Mouse (Mus musculus): ENCODE results near the gene Parl. TPM values are rescaled to one million over a fixed set of nuclear protein-coding genes. Genes with fewer than 3 reads are reported as not detected.
A peak's percentile ranks its signal among the peaks of the same experiment; 100 is the strongest.

The Parl gene
- polyA plus RNA-seq, 1 experiment from 2014 or later, result 66.0 TPM

DNA sequence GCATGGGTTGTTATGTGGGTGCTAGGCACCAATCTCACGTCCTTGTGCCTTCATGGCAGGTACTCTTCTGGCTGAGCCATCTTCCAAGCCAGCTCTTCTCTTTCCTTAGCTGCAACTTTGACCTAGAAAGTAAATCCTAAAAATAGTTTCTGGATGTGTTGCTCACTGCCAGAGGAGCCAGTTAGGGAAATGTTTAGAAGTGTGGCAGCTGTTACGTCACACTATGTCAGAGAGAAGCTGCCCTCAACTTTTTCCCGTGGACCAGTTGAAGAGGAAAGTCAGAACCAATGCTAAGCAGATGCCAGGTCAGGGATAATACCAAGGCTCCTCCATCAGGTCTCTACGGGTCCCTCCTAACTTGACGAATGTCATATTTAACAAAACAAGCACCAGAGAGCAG lies 22.8 kb downstream of the Parl start:
- Histone ChIP-seq H3K4me3 (no peak overlapping the region), H3K27ac (no peak overlapping the region), H3K9me3 (no peaks in the 10 kb centered on the region), H3K9ac (no peak overlapping the region), H3K27me3 (replicated peaks) (no peaks in the 10 kb centered on the region), H3K36me3 (replicated peaks) (peaks cover 31% of the 10 kb centered on the region), H3K4me1 (no peaks in the 10 kb centered on the region), H3K4me2 (no peak overlapping the region)
- WGBS, result 98% methylated on average over 5 of the region's 5 CpGs
- ATAC-seq (replicated peaks), result no peak

DNA sequence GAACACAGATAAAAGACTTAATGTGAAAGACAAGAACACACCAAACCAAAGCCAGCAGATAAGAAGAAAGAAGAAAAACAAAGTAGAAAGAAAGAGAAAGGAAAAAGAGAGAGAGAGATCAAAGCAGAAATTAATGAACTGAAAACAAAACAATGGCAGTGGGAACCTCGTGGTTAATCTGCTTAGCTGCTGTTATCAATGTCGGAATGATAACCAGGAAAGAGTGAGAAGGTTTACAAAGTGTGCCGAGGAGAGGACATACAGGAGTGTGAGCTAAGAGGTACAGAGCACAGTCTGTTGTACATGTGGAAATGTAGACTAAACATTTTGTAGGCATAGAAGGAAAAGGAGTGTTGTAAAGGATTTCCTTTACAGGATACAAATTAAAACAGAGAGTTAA lies 29.2 kb downstream of the Parl start:
- Histone ChIP-seq H3K4me3 (no peak overlapping the region), H3K27ac (no peak overlapping the region), H3K4me2 (no peak overlapping the region), H3K36me3 (replicated peaks) (0 out of 2 replicates have a peak, but pooled peaks cover 1% of the 10 kb centered on the region), H3K9me3 (no peaks in the 10 kb centered on the region), H3K9ac (no peak overlapping the region), H3K4me1 (no peaks in the 10 kb centered on the region), H3K27me3 (replicated peaks) (no peaks in the 10 kb centered on the region)
- no peak for ATAC-seq (replicated peaks)
- 16% methylated on average over 3 of the region's 3 CpGs for WGBS

DNA sequence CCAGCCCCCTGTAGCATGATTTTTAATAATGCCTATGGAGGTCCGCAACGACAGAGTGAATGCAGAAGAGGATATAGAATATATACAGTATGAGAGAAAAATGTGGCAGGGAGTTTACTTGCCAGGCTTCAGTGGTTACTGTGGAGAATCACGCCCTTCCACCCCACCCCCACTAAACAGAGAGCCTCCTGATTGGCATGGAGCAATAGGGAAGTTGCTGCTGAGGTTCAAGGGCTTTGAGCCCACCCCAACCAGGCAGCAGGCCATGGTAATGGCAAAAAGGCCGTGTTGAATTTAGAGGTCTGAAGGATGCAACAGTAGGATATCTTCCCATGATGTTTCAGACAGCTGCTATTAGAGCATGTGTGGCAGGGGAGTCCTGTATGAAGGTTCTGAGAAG lies 30.8 kb downstream of the Parl start:
- no peaks in the 10 kb centered on the region for H3K4me1 ChIP-seq
- no peaks in the 10 kb centered on the region for H3K27me3 ChIP-seq (replicated peaks)
- no peak for ATAC-seq (replicated peaks)
- no peaks in the 10 kb centered on the region for H3K36me3 ChIP-seq (replicated peaks)
- no peak overlapping the region for H3K27ac ChIP-seq
- H3K9me3 ChIP-seq, result no peaks in the 10 kb centered on the region
- no peak overlapping the region for H3K4me2 ChIP-seq
- no peak overlapping the region for H3K9ac ChIP-seq
- WGBS, result 89% methylated on average over 4 of the region's 4 CpGs
- H3K4me3 ChIP-seq, result no peak overlapping the region

DNA sequence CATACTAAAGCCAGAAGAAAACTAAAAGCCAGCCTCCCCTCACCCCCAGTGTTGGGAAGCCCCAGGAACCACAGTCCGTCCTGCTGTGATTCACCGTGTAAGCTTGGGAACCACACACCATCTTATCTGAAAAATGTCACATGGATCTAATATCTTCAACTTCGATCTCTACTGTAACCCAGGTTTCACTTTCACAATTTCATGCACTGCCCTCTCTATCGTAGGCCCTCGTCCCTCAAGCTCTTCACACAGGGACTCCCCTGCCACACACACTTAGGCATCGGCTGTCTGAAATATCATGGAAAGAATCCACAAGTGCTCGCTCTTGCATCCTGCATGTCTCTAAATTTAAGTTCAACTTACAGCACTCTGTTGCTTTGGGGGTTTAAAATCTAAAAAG lies 37.1 kb downstream of the Parl start:
- Histone ChIP-seq H3K9ac (no peak overlapping the region), H3K9me3 (no peaks in the 10 kb centered on the region), H3K27ac (no peak overlapping the region), H3K36me3 (replicated peaks) (no peaks in the 10 kb centered on the region), H3K4me3 (no peak overlapping the region), H3K4me2 (no peak overlapping the region), H3K27me3 (replicated peaks) (no peaks in the 10 kb centered on the region), H3K4me1 (no peaks in the 10 kb centered on the region)
- ATAC-seq (replicated peaks), result no peak
- 82% methylated on average over 7 of the region's 7 CpGs for WGBS

DNA sequence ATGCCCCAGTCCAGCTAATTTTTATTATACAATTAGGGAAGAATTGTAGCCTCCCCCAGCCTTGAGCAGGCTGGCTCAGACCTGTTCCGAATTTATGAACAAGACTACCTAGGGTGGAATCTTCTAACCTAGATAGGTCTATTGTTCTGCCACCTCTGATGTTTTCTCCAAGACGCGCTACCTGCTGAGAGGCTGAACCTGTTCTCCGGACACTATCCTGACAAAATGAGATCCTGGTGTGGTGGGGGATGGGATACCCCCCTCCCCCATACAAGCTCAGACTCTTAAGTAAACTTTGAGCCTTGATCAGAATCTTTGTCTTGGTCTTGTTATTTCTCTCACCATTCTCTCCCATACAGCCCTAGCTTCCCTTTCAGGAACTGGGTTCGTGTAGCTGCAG lies 44.3 kb downstream of the Parl start:
- H3K4me2 ChIP-seq, result no peak overlapping the region
- H3K4me3 ChIP-seq, result no peak overlapping the region
- no peak overlapping the region for H3K27ac ChIP-seq
- no peaks in the 10 kb centered on the region for H3K4me1 ChIP-seq
- no peaks in the 10 kb centered on the region for H3K9me3 ChIP-seq
- no peaks in the 10 kb centered on the region for H3K27me3 ChIP-seq (replicated peaks)
- no peaks in the 10 kb centered on the region for H3K36me3 ChIP-seq (replicated peaks)
- no peak for ATAC-seq (replicated peaks)
- no peak overlapping the region for H3K9ac ChIP-seq
- WGBS, result 76% methylated on average over 5 of the region's 5 CpGs

DNA sequence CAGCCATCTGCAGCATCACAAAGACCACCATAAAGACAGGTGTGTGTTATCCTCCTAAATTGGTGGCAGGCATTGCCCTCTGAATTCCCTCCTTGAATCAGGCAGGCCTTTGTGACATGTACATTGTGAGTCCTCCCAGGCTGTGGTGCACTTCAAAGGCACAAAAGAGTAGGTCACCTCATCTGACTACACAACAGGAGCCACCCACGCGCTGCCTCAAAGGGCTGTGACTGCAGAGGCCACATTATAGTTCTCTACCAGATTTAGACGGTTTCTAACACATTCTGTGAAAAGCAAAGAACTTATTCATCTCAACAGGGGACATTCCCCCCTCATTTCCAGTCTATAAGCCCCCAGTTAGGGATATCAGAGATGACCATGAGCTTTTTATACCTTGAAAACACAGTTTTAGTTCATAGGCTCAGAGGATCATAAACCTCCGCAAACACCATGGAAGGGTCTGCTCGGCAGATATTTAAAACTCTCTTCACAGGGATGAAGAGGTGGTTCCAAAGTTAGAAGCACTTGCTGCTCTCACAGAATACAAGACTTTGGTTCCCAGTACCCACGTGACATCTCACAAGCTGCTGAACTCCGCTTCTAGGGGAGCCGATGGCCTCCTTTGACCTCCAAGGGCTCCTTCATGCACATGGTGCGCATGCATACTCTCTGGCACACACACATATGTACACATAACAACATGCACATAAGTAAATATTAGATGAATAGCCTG lies 53.6 kb downstream of the Parl start:
- Histone ChIP-seq H3K27me3 (replicated peaks) (no peaks in the 10 kb centered on the region), H3K36me3 (replicated peaks) (no peaks in the 10 kb centered on the region), H3K9ac (no peak overlapping the region), H3K4me2 (no peak overlapping the region), H3K4me1 (no peaks in the 10 kb centered on the region), H3K4me3 (no peak overlapping the region), H3K9me3 (no peaks in the 10 kb centered on the region), H3K27ac (no peak overlapping the region)
- WGBS, result 80% methylated on average over 9 of the region's 9 CpGs
- ATAC-seq (replicated peaks), result no peak; the same call in 1 of the 2 replicates

DNA sequence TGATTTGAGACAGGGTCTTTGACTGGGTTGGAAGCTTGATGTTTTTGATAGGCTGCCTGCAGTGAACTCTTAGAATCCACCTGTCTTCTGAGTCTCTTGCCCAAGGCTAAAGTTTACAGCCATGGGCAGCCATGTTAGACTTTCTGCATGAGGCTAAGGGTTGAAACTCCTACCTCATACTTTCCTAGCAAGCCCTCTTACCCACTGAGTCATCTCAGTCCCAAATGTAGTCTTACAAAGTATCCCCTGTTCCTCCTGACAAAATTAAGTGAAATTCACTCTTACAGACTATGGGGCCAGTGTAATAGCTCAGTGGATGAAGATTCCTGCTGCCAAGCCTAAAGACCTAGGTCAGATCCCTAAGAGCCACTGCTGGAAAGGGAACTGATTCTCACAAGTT lies 55.1 kb downstream of the Parl start:
- Histone ChIP-seq H3K4me2 (no peak overlapping the region), H3K27me3 (replicated peaks) (peaks cover 4% of the 10 kb centered on the region; the same call in 1 of the 2 replicates), H3K36me3 (replicated peaks) (no peaks in the 10 kb centered on the region), H3K9ac (no peak overlapping the region), H3K4me1 (no peaks in the 10 kb centered on the region), H3K27ac (no peak overlapping the region), H3K9me3 (no peaks in the 10 kb centered on the region), H3K4me3 (no peak overlapping the region)
- ATAC-seq (replicated peaks), result no peak

DNA sequence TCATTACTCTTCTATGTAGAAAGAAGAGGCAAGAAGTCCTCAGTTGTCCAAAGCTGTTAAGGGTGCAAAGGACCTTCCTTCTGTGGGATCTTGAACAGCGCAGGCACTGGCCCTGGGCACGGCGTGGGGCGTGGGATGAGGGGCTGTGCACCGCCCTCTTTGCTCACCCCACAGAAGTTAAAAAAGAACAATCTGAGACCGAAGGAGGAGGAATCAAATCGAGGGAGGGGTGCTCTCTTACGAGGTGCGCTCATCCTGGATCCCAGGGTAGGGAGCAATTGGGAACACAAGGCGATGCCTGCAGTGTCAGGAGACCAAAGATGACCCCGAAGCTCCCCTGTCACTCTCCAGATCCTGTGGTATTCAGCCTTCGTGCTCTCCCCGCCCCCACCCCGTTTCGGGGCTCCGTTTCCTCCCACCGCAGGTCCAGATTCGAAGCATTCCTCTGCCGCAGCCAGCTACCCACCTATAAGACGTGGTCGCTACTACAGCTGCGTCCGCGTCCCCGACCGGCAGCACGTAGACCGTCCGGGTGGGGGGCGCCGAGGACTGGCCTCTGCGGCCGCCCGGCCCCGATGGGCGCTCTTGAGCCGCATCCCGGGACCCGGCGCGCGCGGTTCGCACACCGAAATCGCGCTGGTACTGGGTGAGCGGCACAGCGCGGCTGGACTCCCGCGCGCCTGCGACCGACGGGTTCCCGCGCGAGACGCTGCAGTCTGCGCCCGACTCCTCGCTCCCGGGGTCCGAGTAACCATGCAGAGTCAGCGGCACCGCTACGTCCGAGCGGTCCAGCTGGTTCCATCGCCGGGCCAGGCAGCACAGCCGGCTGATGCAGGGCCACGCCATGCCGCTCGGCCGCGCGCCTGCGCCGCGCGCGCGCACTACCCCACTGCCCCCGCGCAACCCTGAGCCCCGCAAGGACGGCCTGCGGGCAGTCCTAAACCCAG lies 61.4 kb downstream of the Parl start, which contains the start of gene Map6d1:
Gene Map6d1 (minus strand): TSS at position 891 of the 947 bp plus-strand sequence.
- Histone ChIP-seq H3K36me3 (replicated peaks) (no peaks in the 10 kb centered on the region), H3K4me2 (peak within 1 kb of the TSS; percentile 75), H3K4me3 (peak within 1 kb of the TSS; percentile 85), H3K27me3 (replicated peaks) (peaks cover 4% of the 10 kb centered on the region; the same call in 1 of the 2 replicates), H3K4me1 (peaks cover 16% of the 10 kb centered on the region), H3K27ac (peak within 1 kb of the TSS; percentile 87), H3K9me3 (no peaks in the 10 kb centered on the region), H3K9ac (peak within 1 kb of the TSS; percentile 71)
- WGBS, result under 1% methylated on average over 90 of the region's 90 CpGs
- peak; percentile 93 for ATAC-seq (replicated peaks)

DNA sequence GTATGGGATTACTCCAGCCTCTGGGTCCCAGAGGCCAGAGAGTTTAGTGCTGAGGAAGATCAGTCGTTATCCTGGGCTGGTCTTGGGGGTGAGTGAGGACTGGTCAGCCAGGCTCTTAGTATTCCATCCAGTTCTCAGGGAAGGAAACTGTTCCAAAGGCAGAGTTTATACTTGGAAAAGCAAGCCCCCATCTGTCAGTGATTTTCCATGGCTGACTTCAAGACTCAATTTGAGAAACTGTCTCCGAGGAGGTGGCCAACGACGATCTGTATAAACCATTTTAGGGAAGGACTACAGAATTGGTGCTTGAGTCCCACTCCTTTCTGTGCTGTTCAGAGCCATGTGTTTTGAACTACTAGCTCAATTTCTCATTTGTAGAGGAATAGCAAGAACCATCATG lies 63.5 kb downstream of the Parl start:
- Histone ChIP-seq H3K4me3 (no peak overlapping the region), H3K9ac (no peak overlapping the region), H3K27ac (no peak overlapping the region), H3K36me3 (replicated peaks) (no peaks in the 10 kb centered on the region), H3K9me3 (no peaks in the 10 kb centered on the region), H3K4me1 (peaks cover 16% of the 10 kb centered on the region), H3K4me2 (no peak overlapping the region), H3K27me3 (replicated peaks) (peaks cover 4% of the 10 kb centered on the region; the same call in 1 of the 2 replicates)
- no peak for ATAC-seq (replicated peaks)
- 91% methylated on average over 4 of the region's 4 CpGs for WGBS

DNA sequence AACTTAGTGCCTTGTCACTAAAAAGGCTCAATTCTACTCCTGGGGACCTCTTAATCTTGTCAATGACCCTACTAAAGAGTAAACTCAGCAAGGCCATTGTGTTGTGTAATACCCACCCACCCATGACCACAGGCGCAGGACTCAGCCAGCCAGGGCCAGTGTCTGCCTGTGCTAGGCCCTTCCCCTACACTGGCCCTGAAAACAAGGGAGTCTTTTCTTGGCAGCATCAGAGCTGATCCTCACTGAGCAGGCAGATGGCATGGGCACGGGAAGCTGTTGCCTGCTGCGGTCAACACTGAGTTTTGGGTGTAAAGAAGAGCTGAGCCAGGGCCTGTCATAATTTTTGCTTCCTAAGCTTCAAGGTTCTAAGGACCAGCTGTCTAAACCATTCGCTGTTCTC lies 64.8 kb downstream of the Parl start:
- Histone ChIP-seq H3K36me3 (replicated peaks) (no peaks in the 10 kb centered on the region), H3K9me3 (no peaks in the 10 kb centered on the region), H3K27ac (no peak overlapping the region), H3K9ac (no peak overlapping the region), H3K4me1 (peaks cover 16% of the 10 kb centered on the region), H3K4me2 (no peak overlapping the region), H3K27me3 (replicated peaks) (peaks cover 1% of the 10 kb centered on the region; the same call in 1 of the 2 replicates), H3K4me3 (no peak overlapping the region)
- WGBS, result 30% methylated on average over 4 of the region's 4 CpGs
- ATAC-seq (replicated peaks), result no peak

DNA sequence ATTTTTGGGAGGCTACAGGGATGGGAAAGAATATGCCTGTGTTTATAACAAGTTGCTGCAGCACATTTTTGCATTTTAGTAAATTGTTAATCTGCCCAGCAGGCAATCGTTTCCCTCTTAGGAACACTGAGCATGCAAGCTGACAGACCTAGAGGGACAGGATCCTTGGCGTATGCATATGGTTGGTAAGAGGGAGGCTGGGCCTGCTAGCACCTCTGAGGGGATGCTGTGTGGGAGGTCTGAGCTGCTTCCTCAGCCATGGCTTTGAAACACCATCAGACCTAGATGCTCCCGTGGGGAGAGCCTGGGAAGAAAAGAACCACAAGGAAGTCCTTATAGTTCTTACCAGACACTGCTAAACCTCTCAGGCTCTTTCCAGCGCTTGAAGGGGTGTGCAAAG lies 67.8 kb downstream of the Parl start:
- ATAC-seq (replicated peaks), result no peak
- no peak overlapping the region for H3K4me3 ChIP-seq
- no peaks in the 10 kb centered on the region for H3K9me3 ChIP-seq
- H3K9ac ChIP-seq, result no peak overlapping the region
- H3K4me1 ChIP-seq, result peaks cover 5% of the 10 kb centered on the region; the same call in 1 of the 2 replicates
- H3K27me3 ChIP-seq (replicated peaks), result no peaks in the 10 kb centered on the region
- H3K4me2 ChIP-seq, result no peak overlapping the region
- WGBS, result 70% methylated on average over 4 of the region's 4 CpGs
- H3K27ac ChIP-seq, result no peak overlapping the region
- H3K36me3 ChIP-seq (replicated peaks), result peaks cover 18% of the 10 kb centered on the region; the same call in 1 of the 2 replicates
